Mouse (Mus musculus): Measurements from ENCODE around the gene Ctsh.
"Not testable (repeated sequence)": the region's sequence is repeated elsewhere in the genome, so short reads cannot be mapped to it uniquely, and the experiment has no call there.

Ctsh gene

DNA sequence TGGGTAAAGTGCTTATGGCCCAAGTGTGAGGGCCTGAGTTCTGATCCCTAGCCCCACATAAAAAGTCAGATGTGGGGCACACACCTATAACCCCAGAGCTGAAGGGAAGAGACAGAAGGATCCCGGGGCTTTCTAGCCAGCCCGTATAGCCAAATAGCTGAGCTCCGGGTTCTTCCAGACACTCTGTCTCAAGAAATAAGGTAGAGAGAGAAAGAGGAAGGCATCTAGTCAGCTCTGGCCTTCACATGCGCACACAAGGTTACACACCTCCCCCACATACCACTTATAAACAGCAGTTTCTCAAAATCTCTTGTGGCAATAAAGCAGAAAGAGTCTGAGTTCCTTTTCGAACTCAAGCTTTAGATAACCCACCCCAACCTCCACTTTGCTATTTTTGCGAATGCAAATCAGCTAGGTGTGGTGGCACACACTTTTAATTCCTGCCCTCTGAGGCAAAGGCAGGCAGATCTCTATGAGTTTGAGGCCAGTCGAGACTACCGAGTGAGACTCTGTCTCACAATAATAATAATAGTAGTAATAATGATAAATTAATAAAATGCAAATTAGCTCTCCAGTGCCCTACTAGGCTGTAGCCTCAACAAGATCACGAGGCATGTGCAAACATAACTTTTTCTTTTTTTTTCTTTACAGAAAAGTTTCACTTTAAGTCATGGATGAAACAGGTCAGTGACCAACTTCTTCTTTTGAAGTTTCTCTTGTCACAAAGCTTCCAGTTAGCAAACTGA is 6.0 kb downstream of the Ctsh start:
- DNase-seq (ENCODE audit: low read depth), result no peak

DNA sequence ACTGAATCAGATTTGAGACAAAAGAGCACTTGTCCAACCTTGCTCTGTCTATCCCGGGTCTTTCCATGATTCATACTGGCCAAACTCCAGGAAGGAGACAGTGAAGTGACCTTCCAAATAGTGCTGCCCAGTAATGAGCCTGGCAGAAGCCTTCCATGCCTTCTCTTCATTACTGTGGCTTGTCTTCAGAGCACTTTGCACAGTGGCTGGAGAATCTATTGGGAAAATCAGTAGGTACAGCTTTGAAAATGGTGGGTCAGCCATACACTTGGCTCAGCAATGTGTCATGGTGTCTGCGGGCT is 6.6 kb downstream of the Ctsh start:
- DNase-seq (ENCODE audit: low read depth), result no peak

DNA sequence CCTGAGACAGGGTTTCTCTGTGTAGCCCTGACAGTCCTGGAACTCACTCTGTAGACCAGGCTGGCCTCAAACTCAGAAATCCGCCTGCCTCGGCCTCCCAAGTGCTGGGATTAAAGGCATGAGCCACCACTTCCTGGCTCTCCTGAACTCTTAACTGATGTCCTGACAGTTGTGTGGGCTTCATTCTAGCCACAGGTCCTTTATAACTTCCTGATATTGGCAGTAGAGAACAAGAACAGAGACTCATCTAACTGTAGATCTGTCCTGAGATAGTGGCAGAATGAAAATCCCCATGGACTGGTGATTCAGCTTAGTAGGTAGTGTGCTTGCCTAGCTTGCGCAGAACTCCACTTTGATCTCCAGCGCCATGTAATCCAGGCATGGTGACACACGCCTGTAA is 7.0 kb downstream of the Ctsh start:
- not testable (repeated sequence) for DNase-seq (ENCODE audit: low read depth)

DNA sequence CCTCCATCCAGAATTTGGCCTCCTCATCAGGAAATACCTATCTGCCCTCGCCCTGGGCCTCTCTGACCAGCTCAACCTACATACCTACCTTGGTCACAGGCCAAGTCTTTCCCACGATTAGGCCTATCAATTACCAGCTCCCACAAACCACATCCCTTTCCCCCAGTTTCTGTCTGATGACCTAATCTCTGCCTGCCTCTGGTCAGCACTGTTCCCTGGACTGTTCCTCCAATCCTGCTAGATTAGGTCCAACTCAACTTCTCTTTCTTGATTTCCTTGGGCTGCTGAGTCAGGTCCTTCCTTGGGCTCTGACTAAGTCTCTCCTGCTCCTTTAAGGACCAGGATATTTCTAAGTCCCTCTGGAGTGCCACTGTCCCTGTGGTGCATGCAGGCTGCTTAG is 13.4 kb downstream of the Ctsh start:
- DNase-seq (ENCODE audit: low read depth), result no peak

DNA sequence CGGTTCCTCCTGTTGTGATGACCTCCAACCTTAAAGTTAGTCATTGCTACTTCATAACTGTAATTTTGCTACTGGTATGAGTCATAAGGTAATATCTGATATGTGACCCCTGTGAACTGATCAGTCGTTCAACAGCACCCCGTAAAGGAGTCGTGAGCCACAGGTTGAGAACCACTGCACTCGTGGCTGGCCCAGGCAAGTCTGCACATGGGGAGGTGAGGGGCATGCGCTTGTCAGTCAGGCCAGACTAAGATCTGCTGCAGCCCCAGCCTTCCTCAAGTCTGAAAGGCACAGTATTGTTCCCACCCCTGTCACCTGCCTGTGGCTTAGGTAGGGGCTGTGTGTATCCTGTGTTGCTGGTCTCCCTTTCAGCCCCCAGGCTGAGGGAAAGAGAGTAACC is 14.8 kb downstream of the Ctsh start:
- no peak for DNase-seq (ENCODE audit: low read depth)

DNA sequence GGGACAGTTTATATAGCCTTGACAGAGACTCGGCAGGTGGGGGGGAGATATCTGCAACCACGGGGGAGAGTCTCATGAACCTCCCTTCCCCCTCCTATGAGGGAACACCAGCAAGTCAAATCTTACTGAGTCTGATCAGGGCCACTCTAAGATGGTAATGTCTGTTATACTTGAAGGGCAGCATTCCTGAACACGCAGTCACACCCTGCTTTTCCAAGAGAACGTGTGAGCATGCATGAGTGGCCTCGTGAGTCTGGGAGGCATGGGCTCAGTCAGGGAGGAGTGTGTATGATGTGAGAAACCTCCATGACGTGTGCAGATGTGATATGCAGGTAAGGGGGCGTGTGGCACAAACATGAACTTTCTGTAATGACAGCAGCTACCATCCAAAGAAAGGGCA is 15.5 kb downstream of the Ctsh start:
- DNase-seq (ENCODE audit: low read depth), result no peak

DNA sequence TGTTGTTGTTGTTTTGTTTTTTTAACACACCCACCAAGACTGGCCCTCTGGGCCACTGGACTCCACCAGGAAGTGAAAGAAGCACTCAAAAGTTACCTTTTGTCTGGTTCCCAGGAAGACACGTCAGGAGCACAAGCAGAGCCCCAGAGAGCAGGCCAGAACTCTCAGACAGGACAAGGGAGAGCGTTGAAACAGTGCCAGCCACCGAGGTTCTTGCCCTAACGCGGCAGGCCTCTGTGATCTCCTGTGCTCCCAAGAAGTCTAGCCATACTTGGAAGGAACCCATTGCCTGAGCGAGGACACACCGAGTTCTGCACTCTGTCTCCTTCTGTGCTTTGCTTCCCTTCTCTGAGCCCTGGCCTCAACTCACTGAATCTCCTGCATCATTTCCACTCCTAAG is 16.2 kb downstream of the Ctsh start:
- DNase-seq (ENCODE audit: low read depth), result no peak

DNA sequence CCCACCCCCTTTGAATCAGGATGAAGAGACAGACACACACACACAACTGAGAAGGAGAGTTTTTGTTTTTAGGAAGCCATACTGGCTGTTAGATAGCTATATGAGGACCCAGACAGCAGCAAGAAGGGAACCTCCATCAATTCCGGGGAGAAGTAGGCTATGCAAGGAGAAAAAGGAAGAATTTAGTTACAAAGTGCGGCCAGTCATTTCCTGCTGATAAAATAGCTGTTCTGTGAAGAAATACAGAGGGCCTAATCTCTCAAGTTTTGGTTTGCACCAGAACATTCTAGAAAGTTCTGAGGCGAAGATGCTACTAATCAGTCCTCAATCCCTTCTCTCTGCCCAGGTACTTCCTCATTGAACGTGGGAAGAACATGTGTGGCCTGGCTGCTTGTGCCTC is 21.4 kb downstream of the Ctsh start:
- no peak for DNase-seq (ENCODE audit: low read depth)

DNA sequence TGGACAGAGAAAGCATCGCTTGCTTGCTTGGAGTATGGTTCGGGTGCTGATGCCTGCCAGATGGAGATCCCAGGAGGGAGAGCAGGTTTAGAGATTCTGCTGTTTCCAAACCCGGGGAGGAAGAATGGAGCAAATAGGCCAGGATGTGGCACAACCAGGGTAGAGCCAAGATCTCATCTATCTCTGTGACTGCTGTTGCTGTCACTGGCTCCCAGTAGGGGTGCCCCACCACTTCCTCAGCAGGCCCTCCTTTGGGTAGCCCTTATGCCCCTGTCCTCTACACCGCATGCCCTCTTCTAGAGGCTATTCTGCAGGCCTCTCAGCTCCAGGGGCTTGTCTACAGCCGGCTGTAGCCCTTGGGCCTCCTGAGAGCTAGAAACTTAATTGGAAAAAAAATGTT is 22.2 kb downstream of the Ctsh start:
- DNase-seq (ENCODE audit: low read depth), result no peak

DNA sequence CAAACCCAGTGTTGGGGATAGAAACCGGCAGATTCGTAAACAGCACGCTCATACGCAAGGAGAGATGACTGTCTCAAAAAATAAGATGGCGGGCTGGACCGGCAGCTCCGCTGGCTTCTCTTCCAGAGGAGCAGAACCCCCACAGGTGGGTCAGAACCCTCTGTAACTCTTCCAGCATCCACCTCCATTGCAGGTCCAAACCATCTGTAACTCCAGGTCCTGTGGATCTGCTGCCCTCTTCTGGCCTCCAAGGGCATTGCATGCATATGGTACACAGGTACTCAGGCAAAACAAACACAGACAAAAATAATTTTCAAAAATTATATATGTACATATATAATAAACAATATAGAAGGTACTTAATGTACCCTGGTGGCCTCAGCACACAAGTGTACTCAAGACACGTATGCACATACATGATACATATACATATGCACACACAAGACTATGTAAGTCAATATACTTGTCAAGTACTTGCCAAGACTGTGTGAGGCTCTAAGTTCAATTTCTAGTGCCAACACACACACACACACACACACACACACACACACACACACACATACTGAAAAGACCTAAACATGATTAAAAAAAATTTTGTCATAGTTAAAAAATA is 23.0 kb downstream of the Ctsh start:
- peak; percentile 24 for DNase-seq (ENCODE audit: low read depth)

DNA sequence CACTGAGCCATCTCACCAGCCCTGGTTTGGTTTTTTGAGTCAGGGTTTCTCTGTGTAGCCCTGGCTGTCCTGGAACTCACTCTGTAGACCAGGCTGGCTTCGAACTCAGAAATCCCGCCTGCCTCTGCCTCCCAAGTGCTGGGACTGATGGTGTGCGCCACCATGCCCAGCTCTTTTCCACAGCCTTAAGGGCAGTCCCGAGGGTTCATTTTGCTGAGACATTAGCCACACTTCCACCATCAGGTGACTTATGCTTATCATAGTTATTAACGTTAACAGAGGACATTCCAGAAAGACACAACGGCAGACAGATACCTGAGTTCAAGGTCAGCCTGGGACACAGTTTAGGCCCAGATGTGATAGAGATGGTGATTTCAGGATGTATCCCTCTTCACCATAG is 28.0 kb downstream of the Ctsh start:
- DNase-seq (ENCODE audit: low read depth), result not testable (repeated sequence)

DNA sequence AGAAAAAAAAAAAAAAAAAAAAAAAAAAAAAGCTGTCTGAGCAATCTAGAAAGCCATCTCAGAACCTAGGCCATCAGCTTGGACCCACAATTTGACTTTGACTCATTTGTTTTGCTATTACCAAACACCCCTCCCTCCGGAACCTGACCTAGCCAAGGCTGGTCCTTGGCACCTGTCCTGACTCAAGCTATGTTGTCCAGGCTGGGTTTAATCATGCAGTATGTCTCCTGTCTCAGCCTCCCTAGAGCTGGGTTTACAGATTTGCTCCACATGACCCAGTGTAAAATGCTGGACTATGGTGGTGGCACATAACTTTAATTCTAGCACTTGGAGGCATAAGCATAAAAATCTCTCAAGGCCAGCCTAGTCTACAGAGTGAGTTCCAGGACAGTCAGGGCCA is 29.0 kb downstream of the Ctsh start:
- DNase-seq (ENCODE audit: low read depth), result no peak

DNA sequence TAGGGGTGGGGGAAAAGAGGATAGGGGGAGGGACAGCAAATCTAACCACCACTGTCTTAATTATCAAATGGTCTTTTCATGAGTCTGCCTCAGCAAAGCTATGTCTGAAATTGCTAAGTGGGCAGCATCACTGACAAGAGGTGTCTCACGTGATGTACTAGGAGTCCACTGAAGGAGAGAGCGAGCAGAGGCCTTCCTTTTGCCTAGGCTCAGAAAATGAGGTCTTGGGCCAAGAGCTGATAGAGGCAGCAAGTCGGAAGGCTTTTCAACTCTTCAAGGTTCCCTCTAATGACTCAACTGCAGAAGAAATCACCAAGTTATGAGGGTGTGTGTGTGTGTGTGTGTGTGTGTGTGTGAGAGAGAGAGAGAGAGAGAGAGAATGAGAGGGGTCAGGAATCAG is 30.2 kb downstream of the Ctsh start:
- DNase-seq (ENCODE audit: low read depth), result no peak

DNA sequence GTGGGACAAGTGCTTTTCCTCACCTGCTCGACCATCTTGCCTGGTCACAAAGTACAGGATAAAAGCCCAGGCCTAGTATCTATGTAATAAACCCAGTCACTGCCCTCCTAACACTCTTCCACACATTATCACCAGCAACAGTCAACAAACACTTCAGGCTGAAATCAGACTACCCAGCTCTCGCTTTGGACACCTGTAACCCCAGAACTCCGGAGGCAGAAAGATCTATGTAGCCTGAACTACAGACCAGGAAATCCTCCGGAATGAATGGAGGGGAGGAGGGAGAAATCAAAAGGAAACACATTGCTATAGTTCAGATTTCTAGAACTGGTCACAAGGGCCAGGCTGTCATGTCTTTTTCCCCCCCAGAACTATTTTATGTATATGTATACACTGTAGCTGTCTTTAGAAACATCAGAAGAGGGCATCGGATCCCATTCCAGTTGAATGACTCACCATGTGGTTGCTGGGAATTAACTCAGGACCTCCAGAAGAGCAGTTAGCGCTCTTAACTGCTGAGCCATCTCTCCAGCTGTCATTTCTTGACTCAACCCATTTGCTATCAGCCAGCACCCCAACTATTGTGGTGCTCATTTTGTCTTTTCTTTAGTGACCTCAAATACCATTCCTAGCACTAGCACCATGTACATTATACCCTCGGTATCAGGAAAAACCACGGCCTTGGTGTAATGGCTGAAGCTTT is 31.0 kb downstream of the Ctsh start:
- DNase-seq (ENCODE audit: low read depth), result no peak

DNA sequence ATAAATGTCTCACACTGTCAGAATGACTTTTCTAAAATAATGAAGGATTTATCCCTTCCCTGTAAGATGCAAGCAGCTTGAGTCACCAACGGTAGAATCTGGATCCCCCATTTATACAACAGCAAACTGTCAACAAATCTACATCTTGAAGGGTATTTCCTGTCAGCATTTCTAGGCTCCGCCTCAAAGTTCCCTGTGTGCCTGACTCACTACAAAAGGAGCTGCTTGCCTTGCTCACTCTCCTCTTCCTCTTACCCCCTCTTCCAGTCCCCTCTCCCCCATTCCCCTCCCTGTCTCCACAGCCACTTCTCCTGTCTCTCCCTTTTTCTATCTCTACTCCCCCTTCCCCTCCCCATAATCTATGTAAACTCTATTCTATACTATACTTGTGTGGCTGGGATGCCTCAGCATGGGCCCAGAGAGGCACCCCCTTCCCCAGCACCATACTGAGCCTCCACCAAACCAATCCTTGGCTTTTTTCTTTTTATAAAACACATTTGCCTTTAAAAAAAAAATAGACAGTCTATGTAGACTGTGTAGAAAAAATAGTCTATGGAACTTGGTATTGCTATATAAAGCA is 34.0 kb downstream of the Ctsh start:
- no peak for DNase-seq (ENCODE audit: low read depth)

DNA sequence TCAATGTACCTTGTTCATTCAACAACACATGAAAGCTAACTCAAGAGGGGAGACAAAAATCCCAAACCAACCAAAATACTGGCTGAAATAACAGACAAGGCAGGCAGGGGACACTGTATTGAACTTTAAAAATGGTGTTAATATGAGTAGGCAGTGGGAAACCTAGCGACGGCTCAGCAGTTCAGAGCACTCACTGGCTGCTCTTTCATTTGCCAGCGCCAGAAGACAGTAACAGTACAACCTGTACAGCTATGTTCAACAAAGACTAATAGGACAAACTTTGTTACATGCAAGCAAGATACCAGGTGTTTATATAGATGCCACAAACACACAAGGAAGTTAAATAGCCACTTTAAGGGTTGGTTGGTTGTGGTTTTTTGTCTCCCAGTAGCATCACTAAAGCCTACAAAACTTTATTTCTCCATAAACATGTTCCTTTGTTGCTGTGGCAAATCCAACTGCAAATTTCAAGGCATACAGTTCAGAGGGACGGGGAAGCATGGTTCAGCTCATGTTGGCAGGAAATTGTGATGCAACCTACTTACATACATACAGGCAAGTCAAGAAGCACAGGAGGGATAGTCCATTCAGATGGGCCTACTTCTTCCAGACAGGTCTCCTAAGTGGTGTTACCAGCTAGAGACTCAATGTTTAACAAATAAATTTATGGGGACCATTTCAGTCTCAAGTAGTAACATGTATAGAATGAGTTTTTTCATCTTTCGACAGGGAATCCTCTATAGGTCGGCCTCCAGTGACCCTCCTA is 35.6 kb downstream of the Ctsh start:
- no peak for DNase-seq (ENCODE audit: low read depth)

DNA sequence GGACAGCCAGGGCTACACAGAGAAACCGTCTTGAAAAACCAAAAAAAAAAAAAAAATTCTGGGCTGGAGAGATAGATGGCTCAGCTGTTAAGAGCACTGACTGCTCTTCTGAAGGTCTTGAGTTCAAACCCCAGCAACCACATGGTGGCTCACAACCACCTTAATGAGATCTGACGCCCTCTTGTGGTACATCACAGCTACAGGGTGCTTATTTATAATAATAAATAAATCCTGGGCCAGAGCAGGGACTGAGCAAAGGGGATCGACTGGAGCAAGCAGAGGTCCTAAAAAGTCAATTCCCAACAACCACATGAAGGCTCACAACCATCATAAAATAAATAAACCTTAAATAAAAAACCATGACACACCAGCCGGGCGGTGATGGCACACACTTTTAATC is 45.0 kb downstream of the Ctsh start:
- peak; percentile 14 for DNase-seq (ENCODE audit: low read depth)

DNA sequence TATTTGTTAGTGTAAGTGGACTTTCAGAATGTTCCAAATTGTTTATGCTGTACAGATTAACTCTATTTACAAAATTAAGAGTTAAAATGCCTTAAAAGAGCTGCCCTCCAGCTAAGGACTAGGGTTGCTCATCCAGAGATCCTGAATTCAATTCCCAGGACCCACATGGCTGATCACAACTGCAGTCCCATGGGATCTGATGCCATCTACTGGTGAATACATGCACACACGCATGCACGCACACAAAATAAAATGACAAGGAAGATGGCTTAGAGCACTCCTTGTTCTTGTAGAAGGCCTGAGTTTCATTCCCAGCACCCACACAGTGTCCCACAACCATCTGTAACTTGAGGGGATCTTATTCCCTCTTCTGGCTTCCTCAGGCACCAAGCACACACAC is 46.8 kb downstream of the Ctsh start:
- no peak for DNase-seq (ENCODE audit: low read depth)

DNA sequence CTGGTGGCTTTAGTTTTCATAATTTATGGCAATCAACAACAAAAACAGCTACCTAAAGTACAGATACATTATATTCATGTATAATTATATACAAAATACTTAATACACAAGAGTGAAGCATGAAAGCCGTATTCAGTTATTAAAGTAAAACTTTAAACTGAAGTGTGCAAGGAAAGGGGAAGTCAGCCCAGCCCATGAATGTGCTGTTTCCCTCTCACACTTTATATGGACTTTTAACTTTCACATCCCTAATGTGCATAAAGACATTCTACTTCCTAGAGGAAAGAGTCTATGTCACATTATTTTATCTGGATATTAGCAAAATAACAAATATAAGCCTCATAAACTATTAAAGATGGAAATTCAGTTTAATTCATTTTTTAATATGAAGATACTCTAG is 51.5 kb downstream of the Ctsh start:
- DNase-seq (ENCODE audit: low read depth), result no peak

DNA sequence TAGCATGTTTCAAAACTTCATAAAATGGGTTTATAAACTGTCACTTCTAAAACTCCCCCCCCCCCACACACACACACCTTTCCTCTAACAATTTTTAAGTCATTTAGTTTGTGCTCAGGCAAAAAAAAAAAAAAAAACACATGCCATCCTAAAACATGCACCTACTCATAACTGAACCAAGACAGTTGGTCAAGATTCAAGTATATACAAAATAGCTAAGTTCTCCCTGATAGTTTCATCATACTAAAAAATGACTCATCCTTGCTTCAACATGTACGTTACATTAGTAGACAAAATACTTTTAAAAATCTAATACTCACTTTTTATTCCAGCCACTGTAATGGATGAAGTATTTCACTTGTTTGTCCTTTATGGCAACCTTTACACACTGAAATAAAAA is 53.0 kb downstream of the Ctsh start:
- DNase-seq (ENCODE audit: low read depth), result no peak

DNA sequence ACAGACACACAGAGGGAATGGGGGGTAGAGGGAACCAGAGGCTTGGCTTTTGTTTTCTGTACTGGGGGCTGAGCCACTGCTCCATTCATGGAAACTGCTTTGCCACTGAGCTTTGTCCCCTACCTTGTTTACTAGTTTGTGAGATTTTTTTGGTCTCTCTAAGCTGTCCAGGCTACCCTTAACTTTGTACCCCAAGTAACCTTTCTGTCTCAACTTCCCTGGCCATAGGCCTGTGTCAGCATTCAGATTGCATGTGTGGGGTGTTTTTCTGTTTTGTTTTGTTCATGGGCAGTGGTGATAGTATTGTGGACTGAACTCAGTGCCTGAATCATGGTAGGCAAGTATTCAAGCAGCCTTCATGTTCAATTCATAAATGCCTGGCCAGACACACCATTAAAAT is 54.3 kb downstream of the Ctsh start:
- DNase-seq (ENCODE audit: low read depth), result no peak

DNA sequence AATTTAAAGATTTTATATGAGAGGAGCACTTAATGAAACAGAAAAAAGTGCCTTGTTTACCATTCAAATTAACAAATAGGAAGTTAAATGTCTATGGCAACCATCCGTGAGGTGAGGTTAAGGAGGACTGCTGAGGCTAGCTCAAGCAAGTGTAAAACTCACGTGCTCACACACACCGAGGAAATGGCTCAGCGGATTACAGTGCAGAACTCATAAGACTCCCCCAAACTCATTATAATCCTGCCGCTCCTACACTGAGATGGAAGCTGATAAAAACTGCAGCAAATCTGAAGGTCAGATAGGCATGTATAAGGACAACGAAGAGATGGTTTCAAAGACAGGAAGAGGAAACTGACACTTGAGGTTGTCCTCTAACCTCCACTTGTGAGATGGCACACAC is 55.4 kb downstream of the Ctsh start:
- DNase-seq (ENCODE audit: low read depth), result no peak

DNA sequence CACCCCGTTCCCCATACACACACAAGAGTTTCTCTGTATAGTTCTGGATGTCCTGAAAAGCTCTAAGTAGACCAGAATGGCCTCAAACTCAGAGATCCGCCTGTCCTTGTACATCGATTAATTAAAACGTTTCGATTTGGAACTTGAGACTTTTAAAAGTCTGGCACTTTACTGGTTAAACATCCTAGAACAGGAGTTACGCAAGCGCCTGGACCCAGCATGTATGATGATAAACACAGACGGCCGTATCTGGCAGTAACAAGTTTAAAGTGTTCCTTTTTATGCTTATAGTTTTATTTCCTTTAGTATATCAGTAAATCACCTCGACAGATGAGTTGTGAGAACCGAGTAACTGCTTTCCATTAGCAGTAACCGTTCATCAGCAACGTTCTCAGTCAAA is 59.2 kb downstream of the Ctsh start:
- DNase-seq (ENCODE audit: low read depth), result no peak
